Mouse (Mus musculus): ENCODE data around the gene Crb3. TPM values are rescaled to one million over a fixed set of nuclear protein-coding genes. Genes with fewer than 3 reads are reported as not detected.

Gene Crb3
- polyA plus RNA-seq, 1 experiment from 2014 or later, result 1.0 TPM

DNA sequence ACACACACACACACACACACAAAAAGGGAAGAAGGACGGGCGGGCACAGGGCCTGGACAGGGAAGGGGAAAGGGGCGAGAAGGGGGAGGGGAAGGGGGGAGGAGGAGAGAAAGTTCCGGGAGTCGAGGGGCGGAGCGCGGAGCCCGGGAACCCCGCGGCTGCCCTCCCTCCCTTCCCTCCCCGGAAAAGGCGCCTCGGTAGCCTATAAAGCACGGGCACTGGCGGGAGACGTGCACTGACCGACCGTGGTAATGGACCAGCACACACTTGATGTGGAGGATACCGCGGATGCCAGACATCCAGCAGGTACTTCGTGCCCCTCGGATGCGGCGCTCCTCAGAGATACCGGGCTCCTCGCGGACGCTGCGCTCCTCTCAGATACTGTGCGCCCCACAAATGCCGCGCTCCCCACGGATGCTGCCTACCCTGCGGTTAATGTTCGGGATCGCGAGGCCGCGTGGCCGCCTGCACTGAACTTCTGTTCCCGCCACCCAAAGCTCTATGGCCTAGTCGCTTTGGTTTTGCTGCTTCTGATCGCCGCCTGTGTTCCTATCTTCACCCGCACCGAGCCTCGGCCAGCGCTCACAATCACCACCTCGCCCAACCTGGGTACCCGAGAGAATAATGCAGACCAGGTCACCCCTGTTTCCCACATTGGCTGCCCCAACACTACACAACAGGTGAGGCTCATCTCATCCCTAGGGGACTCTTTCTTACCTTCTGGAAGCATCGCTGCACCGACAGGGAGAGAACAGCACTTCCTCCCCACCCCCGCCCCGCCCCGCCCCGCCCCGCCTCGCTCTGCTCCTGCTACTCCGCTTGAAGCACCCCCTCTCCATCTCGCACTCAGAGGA is 46.5 kb downstream of the Crb3 start, which contains the start of gene Tnfsf9:
Gene Tnfsf9 (plus strand): TSS at position 145 of the 854 bp plus-strand sequence.
- H3K9ac ChIP-seq (ENCODE audit: low read length), result peak within 1 kb of the TSS; percentile 69
- H3K9me3 ChIP-seq (ENCODE audit: control insufficient read depth, low read length), result no peaks in the 10 kb centered on the region
- DNase-seq (ENCODE audit: low spot score) (peak; percentile 71), ATAC-seq (ENCODE audit: insufficient number of reproducible peaks, low FRiP score, low TSS enrichment, low read depth) (peak; percentile 79)
- WGBS, result under 1% methylated on average over 51 of the region's 61 CpGs
- H3K4me2 ChIP-seq (ENCODE audit: low read depth, severe bottlenecking), result peak within 1 kb of the TSS; percentile 90
- no peak within 1 kb of the TSS for H3K27ac ChIP-seq (replicated peaks; ENCODE audit: low read depth, low read length)
- H3K4me1 ChIP-seq (ENCODE audit: control insufficient read depth, insufficient read depth, low read length), result 0 out of 2 replicates have a peak, but pooled peaks cover 2% of the 10 kb centered on the region
- H3K4me3 ChIP-seq (ENCODE audit: low read depth, low read length), result peak within 1 kb of the TSS; percentile 61
- H3K27me3 ChIP-seq (ENCODE audit: control insufficient read depth, insufficient read depth, low read length), result no peaks in the 10 kb centered on the region
- no peaks in the 10 kb centered on the region for H3K36me3 ChIP-seq (ENCODE audit: control insufficient read depth, insufficient read depth, low read length)

DNA sequence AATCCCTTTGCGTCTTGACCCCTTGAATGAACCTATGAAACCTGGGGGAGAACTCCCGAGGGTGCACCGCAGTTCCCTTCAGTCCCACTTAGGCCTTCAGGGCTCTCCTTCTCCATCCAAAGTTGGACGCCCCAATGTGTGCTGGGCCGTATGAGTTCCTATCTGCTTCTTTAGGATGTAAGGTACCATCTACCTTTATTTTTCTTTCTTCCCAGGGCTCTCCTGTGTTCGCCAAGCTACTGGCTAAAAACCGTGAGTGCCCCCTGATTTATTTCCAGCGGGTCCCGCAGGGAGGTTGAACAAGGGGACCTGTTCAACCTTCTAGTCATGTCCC is 47.1 kb downstream of the Crb3 start:
- Histone ChIP-seq H3K4me2 (ENCODE audit: low read depth, severe bottlenecking) (peak overlapping the region; percentile 90), H3K27me3 (ENCODE audit: control insufficient read depth, insufficient read depth, low read length) (no peaks in the 10 kb centered on the region), H3K9ac (ENCODE audit: low read length) (peak overlapping the region; percentile 69; the same call in 1 of the 2 replicates), H3K36me3 (ENCODE audit: control insufficient read depth, insufficient read depth, low read length) (no peaks in the 10 kb centered on the region), H3K9me3 (ENCODE audit: control insufficient read depth, low read length) (no peaks in the 10 kb centered on the region), H3K4me1 (ENCODE audit: control insufficient read depth, insufficient read depth, low read length) (0 out of 2 replicates have a peak, but pooled peaks cover 2% of the 10 kb centered on the region), H3K27ac (replicated peaks; ENCODE audit: low read depth, low read length) (no peak overlapping the region), H3K4me3 (ENCODE audit: low read depth, low read length) (peak overlapping the region; percentile 61)
- WGBS, result 6% methylated on average over 9 of the region's 9 CpGs
- no peak for ATAC-seq (ENCODE audit: insufficient number of reproducible peaks, low FRiP score, low TSS enrichment, low read depth)
- DNase-seq (ENCODE audit: low spot score), result no peak

DNA sequence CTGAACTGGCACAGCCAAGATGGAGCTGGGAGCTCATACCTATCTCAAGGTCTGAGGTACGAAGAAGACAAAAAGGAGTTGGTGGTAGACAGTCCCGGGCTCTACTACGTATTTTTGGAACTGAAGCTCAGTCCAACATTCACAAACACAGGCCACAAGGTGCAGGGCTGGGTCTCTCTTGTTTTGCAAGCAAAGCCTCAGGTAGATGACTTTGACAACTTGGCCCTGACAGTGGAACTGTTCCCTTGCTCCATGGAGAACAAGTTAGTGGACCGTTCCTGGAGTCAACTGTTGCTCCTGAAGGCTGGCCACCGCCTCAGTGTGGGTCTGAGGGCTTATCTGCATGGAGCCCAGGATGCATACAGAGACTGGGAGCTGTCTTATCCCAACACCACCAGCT is 48.2 kb downstream of the Crb3 start:
- H3K36me3 ChIP-seq (ENCODE audit: control insufficient read depth, insufficient read depth, low read length), result no peaks in the 10 kb centered on the region
- H3K4me2 ChIP-seq (ENCODE audit: low read depth, severe bottlenecking), result peak overlapping the region; percentile 90; the same call in 1 of the 2 replicates
- no peak overlapping the region for H3K9ac ChIP-seq (ENCODE audit: low read length)
- no peak overlapping the region for H3K4me3 ChIP-seq (ENCODE audit: low read depth, low read length)
- H3K9me3 ChIP-seq (ENCODE audit: control insufficient read depth, low read length), result no peaks in the 10 kb centered on the region
- no peaks in the 10 kb centered on the region for H3K27me3 ChIP-seq (ENCODE audit: control insufficient read depth, insufficient read depth, low read length)
- 89% methylated on average over 5 of the region's 5 CpGs for WGBS
- DNase-seq (ENCODE audit: low spot score) (no peak), ATAC-seq (ENCODE audit: insufficient number of reproducible peaks, low FRiP score, low TSS enrichment, low read depth) (no peak)
- no peak overlapping the region for H3K27ac ChIP-seq (replicated peaks; ENCODE audit: low read depth, low read length)
- 0 out of 2 replicates have a peak, but pooled peaks cover 2% of the 10 kb centered on the region for H3K4me1 ChIP-seq (ENCODE audit: control insufficient read depth, insufficient read depth, low read length)

DNA sequence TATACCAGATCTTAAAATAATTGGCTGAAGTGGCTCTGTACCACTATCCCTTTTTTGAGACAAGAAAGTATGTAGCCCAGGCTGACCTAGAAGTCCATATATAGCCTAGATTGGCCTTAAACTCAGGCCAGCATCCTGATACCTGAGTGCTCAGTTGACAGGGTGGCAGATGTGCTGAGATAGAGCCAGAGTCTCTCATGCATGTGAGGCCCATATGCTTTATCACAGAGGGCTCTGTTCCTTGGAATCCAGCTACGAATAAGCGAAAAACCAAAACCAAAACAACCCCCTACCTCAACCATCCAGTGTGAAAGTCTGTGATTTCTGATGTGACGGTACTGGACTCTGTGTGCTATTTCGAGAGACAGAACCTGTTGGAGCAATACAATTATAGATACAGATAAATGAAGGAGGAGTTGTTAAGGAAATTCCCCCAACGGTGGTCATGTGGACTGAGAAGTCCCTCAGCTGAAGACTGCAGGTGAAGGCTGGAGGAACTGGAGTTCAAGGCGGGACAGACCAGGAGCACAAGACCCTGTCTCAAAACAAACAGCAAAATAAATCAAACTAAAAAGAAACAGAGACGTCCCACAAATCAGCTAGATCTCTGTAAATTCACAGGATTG is 49.2 kb downstream of the Crb3 start:
- no peaks in the 10 kb centered on the region for H3K36me3 ChIP-seq (ENCODE audit: control insufficient read depth, insufficient read depth, low read length)
- WGBS, result 75% methylated on average over 7 of the region's 7 CpGs
- H3K4me2 ChIP-seq (ENCODE audit: low read depth, severe bottlenecking), result no peak overlapping the region
- H3K9ac ChIP-seq (ENCODE audit: low read length), result no peak overlapping the region
- H3K4me1 ChIP-seq (ENCODE audit: control insufficient read depth, insufficient read depth, low read length), result 0 out of 2 replicates have a peak, but pooled peaks cover 2% of the 10 kb centered on the region
- ATAC-seq (ENCODE audit: insufficient number of reproducible peaks, low FRiP score, low TSS enrichment, low read depth), result no peak
- no peak overlapping the region for H3K4me3 ChIP-seq (ENCODE audit: low read depth, low read length)
- no peak overlapping the region for H3K27ac ChIP-seq (replicated peaks; ENCODE audit: low read depth, low read length)
- no peaks in the 10 kb centered on the region for H3K9me3 ChIP-seq (ENCODE audit: control insufficient read depth, low read length)
- no peaks in the 10 kb centered on the region for H3K27me3 ChIP-seq (ENCODE audit: control insufficient read depth, insufficient read depth, low read length)
- no peak for DNase-seq (ENCODE audit: low spot score)

DNA sequence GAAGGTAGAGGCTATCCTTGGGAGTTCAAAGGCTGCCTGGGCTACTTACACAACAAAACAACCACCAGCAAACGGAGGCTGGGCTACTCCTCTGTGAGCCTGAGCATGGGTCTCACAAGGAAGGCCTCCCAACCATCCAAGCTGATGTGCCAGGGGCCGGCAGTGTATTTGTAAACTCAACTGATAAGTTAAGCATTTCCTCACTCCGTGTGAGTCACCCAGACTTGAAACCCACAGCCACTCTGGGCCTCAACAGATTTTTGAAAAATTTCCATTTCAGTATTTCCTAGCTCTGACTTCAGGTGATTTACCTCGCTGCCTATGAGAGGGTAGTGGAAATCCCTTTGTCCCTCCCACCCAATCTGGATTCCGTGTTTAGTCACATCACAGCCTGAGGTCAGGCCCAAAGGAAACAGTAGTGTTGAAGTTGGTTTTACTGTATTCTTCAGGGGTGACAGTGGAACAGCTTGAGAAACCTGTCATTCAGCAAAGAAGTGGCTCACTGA is 49.8 kb downstream of the Crb3 start:
- H3K9ac ChIP-seq (ENCODE audit: low read length), result no peak overlapping the region
- H3K27ac ChIP-seq (replicated peaks; ENCODE audit: low read depth, low read length), result no peak overlapping the region
- no peaks in the 10 kb centered on the region for H3K36me3 ChIP-seq (ENCODE audit: control insufficient read depth, insufficient read depth, low read length)
- H3K4me1 ChIP-seq (ENCODE audit: control insufficient read depth, insufficient read depth, low read length), result 0 out of 2 replicates have a peak, but pooled peaks cover 2% of the 10 kb centered on the region
- 54% methylated on average over 5 of the region's 5 CpGs for WGBS
- no peaks in the 10 kb centered on the region for H3K9me3 ChIP-seq (ENCODE audit: control insufficient read depth, low read length)
- DNase-seq (ENCODE audit: low spot score) (no peak), ATAC-seq (ENCODE audit: insufficient number of reproducible peaks, low FRiP score, low TSS enrichment, low read depth) (no peak)
- H3K27me3 ChIP-seq (ENCODE audit: control insufficient read depth, insufficient read depth, low read length), result no peaks in the 10 kb centered on the region
- H3K4me3 ChIP-seq (ENCODE audit: low read depth, low read length), result no peak overlapping the region
- H3K4me2 ChIP-seq (ENCODE audit: low read depth, severe bottlenecking), result no peak overlapping the region

DNA sequence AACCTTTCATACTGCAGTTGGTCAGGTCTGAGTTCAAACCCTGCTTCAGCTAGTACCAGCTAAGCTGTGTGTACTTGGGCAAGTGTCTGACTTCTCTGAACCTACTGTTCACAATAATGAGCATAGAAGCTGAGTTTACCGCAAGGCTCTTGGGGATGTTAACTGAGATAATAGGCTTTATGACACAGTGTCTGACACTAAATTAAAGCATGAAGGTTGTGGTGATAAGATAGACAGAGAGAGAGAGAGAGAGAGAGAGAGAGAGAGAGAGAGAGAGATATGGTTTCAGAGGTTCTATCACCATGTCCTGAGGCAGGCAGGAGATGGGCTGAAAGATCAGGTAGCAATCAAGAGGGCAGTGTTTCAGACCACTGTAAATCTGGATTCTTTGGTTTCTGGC is 51.1 kb downstream of the Crb3 start:
- Histone ChIP-seq H3K4me3 (ENCODE audit: low read depth, low read length) (no peak overlapping the region), H3K27ac (replicated peaks; ENCODE audit: low read depth, low read length) (no peak overlapping the region), H3K4me2 (ENCODE audit: low read depth, severe bottlenecking) (no peak overlapping the region), H3K9me3 (ENCODE audit: control insufficient read depth, low read length) (no peaks in the 10 kb centered on the region), H3K27me3 (ENCODE audit: control insufficient read depth, insufficient read depth, low read length) (no peaks in the 10 kb centered on the region), H3K4me1 (ENCODE audit: control insufficient read depth, insufficient read depth, low read length) (no peaks in the 10 kb centered on the region), H3K9ac (ENCODE audit: low read length) (no peak overlapping the region), H3K36me3 (ENCODE audit: control insufficient read depth, insufficient read depth, low read length) (no peaks in the 10 kb centered on the region)
- ATAC-seq (ENCODE audit: insufficient number of reproducible peaks, low FRiP score, low TSS enrichment, low read depth), result no peak
- 82% methylated on average over 1 of the region's 1 CpGs for WGBS
- DNase-seq (ENCODE audit: low spot score), result no peak

DNA sequence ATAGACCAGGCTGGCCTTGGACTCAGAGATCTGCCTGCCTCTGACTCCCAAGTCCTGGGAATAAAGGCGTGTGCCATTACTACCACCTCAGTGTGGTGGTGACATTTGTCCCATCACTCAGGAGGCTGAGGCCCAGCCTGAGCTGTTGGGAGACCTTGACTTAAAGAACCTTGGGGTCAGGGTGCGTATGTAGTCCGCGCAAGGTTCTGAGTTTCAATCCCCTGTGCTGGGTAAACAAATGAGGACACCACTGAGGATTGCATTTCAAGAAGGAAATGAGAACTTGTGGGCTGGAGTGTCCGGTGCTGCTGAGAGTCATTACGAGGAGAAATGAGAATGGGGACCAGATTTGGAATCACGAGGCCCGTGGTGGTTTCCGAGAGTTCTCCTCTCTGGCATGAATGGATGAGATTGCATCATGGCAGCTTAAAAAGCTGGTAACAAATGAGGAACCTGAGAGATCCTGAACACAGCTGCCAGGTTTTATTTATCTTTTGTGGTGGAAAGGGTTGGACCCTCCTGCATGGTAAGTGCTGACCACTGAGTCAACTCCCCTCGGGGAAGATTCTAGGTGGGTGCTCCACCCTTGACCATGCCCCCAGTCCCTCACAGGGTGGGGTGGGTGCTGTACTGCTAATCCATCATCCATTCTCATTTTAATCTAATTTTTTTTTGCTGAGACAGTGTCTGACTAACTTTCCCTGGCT is 54.0 kb downstream of the Crb3 start:
- Histone ChIP-seq H3K27me3 (ENCODE audit: control insufficient read depth, insufficient read depth, low read length) (no peaks in the 10 kb centered on the region), H3K36me3 (ENCODE audit: control insufficient read depth, insufficient read depth, low read length) (no peaks in the 10 kb centered on the region), H3K4me1 (ENCODE audit: control insufficient read depth, insufficient read depth, low read length) (no peaks in the 10 kb centered on the region), H3K4me3 (ENCODE audit: low read depth, low read length) (no peak overlapping the region), H3K9me3 (ENCODE audit: control insufficient read depth, low read length) (no peaks in the 10 kb centered on the region), H3K4me2 (ENCODE audit: low read depth, severe bottlenecking) (no peak overlapping the region), H3K27ac (replicated peaks; ENCODE audit: low read depth, low read length) (no peak overlapping the region), H3K9ac (ENCODE audit: low read length) (no peak overlapping the region)
- no peak for ATAC-seq (ENCODE audit: insufficient number of reproducible peaks, low FRiP score, low TSS enrichment, low read depth)
- 90% methylated on average over 10 of the region's 10 CpGs for WGBS
- DNase-seq (ENCODE audit: low spot score), result no peak

Data from limb, embryonic 11.5 days (tissue).